Mouse (Mus musculus) bone marrow macrophage, adult 2 months (primary cell): ENCODE results near the gene Slc37a3.

ENCODE experiments used
- CTCF ChIP-seq: IDR thresholded peaks from 2 replicates; pipeline ENCODE4 v1.5.1; 2012; ENCODE audit warnings: low read depth, mild to moderate bottlenecking, low read length, moderate library complexity
- POLR2A ChIP-seq: IDR thresholded peaks from 2 replicates; pipeline ENCODE4 v1.6.1; 2012; ENCODE audit warnings: mild to moderate bottlenecking, low read depth, low read length, borderline replicate concordance

- TF ChIP-seq CTCF (no peak), POLR2A (no peak)
Observed at GRCm38 (mm10) chr6:39395916-39396315, 18.4 kb upstream of the Slc37a3 start.
